In the genomic region with DNA sequence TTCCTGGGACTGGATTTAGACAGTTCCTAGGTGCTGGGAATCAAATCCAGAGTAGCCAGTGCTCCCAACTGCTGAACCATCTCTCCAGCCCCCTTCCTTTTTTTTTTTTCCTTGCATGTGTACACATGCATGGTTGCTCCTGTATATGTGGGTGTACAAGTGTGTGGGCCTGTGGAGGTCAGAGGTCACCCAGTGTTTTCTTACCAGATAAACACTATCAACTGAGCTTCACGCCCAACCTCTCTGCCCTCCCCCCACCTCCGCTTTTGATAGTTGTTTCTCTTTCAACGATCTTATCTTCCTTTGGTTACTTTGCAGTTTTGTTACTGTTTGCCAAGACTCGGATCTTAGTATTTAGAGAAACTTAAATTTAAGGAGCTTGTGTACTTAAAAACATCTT, we compare ENCODE assay signal across 17 mouse cellular contexts. TPM values are rescaled to one million over a fixed set of nuclear protein-coding genes. Genes with fewer than 3 reads are reported as not detected.
DNase-seq lines count a peak whose midpoint lies in the region; ATAC-seq lines count a peak whose summit lies in the region.
"Had no signal": no experiment of that assay in that cellular context is flagged by ENCODE, and none has a peak within 500 bp of the region (broad histone marks: within the 10 kb centered on the region; RNA-seq: fewer than 3 reads in every experiment).

No protein-coding gene starts in this region.

- H3K27ac ChIP-seq in kidney, embryonic 14.5 days (ENCODE audit: low read depth, low read length), result no peak overlapping the region
- H3K27ac ChIP-seq in liver, embryonic 11.5 days (ENCODE audit: low read depth, low read length), result no peak overlapping the region
- H3K27ac ChIP-seq in forebrain, embryonic 11.5 days (ENCODE audit: low read depth, low read length), result no peak overlapping the region
- H3K27ac ChIP-seq in hindbrain, embryonic 12.5 days, result no peak overlapping the region
- H3K27ac ChIP-seq: forebrain, embryonic 10.5 days; hindbrain, postnatal 0 days; midbrain, embryonic 10.5 days had no signal

- no peak overlapping the region for H3K4me3 ChIP-seq in kidney, embryonic 14.5 days (ENCODE audit: low read length)
- H3K4me3 ChIP-seq in liver, embryonic 11.5 days (ENCODE audit: low read depth, low read length), result no peak overlapping the region
- H3K4me3 ChIP-seq in forebrain, embryonic 11.5 days (ENCODE audit: low read depth, low read length), result no peak overlapping the region
- no peak overlapping the region for H3K4me3 ChIP-seq in hindbrain, embryonic 12.5 days
- H3K4me3 ChIP-seq: forebrain, embryonic 10.5 days; midbrain, embryonic 10.5 days had no signal

- no peak overlapping the region for H3K4me2 ChIP-seq in kidney, embryonic 14.5 days (replicated peaks; ENCODE audit: low read depth, low read length)
- H3K4me2 ChIP-seq in liver, embryonic 11.5 days, result no peak overlapping the region
- no peak overlapping the region for H3K4me2 ChIP-seq in forebrain, embryonic 11.5 days (ENCODE audit: low read depth, low read length, severe bottlenecking)
- H3K4me2 ChIP-seq in hindbrain, embryonic 12.5 days (replicated peaks), result no peak overlapping the region
- H3K4me2 ChIP-seq: heart, embryonic 11.5 days had no signal

- no peaks in the 10 kb centered on the region for H3K4me1 ChIP-seq in kidney, embryonic 14.5 days (ENCODE audit: control insufficient read depth, insufficient read depth, low read length)
- H3K4me1 ChIP-seq in liver, embryonic 11.5 days (replicated peaks; ENCODE audit: control insufficient read depth, insufficient read depth, low read length), result peaks cover 10% of the 10 kb centered on the region
- H3K4me1 ChIP-seq in forebrain, embryonic 11.5 days (replicated peaks; ENCODE audit: control insufficient read depth, insufficient read depth, low read length), result no peaks in the 10 kb centered on the region
- no peaks in the 10 kb centered on the region; the same call in 1 of the 2 replicates for H3K4me1 ChIP-seq in hindbrain, embryonic 12.5 days
- H3K4me1 ChIP-seq: forebrain, embryonic 10.5 days; midbrain, embryonic 10.5 days had no signal

- 24% methylated on average over 4 of the region's 4 CpGs for WGBS in kidney, embryonic 14.5 days
- WGBS in liver, embryonic 11.5 days, result 22% methylated on average over 4 of the region's 4 CpGs
- 71% methylated on average over 4 of the region's 4 CpGs for WGBS in forebrain, embryonic 11.5 days
- WGBS in hindbrain, embryonic 12.5 days, result 62% methylated on average over 4 of the region's 4 CpGs

- no peaks in the 10 kb centered on the region for H3K9me3 ChIP-seq in kidney, embryonic 14.5 days (ENCODE audit: control insufficient read depth, low read length)
- no peaks in the 10 kb centered on the region for H3K9me3 ChIP-seq in liver, embryonic 11.5 days (ENCODE audit: control insufficient read depth, low read length)
- no peaks in the 10 kb centered on the region for H3K9me3 ChIP-seq in forebrain, embryonic 11.5 days (ENCODE audit: control insufficient read depth, low read length)
- H3K9me3 ChIP-seq in hindbrain, embryonic 12.5 days (replicated peaks), result no peaks in the 10 kb centered on the region
- H3K9me3 ChIP-seq: forebrain, embryonic 10.5 days; midbrain, embryonic 10.5 days had no signal

- no peak for DNase-seq in kidney, adult 8-10 months
- peak; percentile 78 for DNase-seq in CD4-positive, CD25-positive, alpha-beta regulatory T cell, adult 2 months (ENCODE audit: low read depth, low spot score)
- DNase-seq in liver, embryonic 11.5 days (ENCODE audit: low spot score), result no peak
- DNase-seq in thymus, postnatal 0 days (ENCODE audit: low spot score), result peak; percentile 63
- DNase-seq in forebrain, embryonic 11.5 days (ENCODE audit: low spot score), result no peak
- no peak for DNase-seq in urinary bladder, postnatal 10 days (ENCODE audit: low spot score)
- DNase-seq: gastrocnemius, postnatal 25 days; heart, postnatal 36 days; kidney, postnatal 14 days; layer of hippocampus, adult 9-11 months had no signal

- no peaks in the 10 kb centered on the region for H3K36me3 ChIP-seq in kidney, embryonic 14.5 days (ENCODE audit: control insufficient read depth, insufficient read depth, low read length)
- no peaks in the 10 kb centered on the region for H3K36me3 ChIP-seq in liver, embryonic 11.5 days (ENCODE audit: control insufficient read depth, insufficient read depth, low read length)
- H3K36me3 ChIP-seq in forebrain, embryonic 11.5 days (ENCODE audit: control insufficient read depth, insufficient read depth, low read length), result no peaks in the 10 kb centered on the region
- no peaks in the 10 kb centered on the region for H3K36me3 ChIP-seq in hindbrain, embryonic 12.5 days
- H3K36me3 ChIP-seq: forebrain, embryonic 10.5 days; midbrain, embryonic 10.5 days had no signal

- peak; percentile 37; the same call in 1 of the 2 replicates for ATAC-seq in kidney, embryonic 14.5 days (ENCODE audit: low FRiP score, low TSS enrichment)
- ATAC-seq in liver, embryonic 11.5 days (replicated peaks; ENCODE audit: low FRiP score), result 0 out of 2 replicates have a peak, but pooled peaks have one; percentile 43
- no peak for ATAC-seq in forebrain, embryonic 11.5 days (replicated peaks; ENCODE audit: low FRiP score)
- ATAC-seq in hindbrain, embryonic 12.5 days (ENCODE audit: low FRiP score), result no peak
- ATAC-seq: hindbrain, postnatal 0 days; lung, postnatal 0 days had no signal

- no peaks in the 10 kb centered on the region for H3K27me3 ChIP-seq in kidney, embryonic 14.5 days (ENCODE audit: control insufficient read depth, insufficient read depth, low read length)
- H3K27me3 ChIP-seq in liver, embryonic 11.5 days (replicated peaks; ENCODE audit: control insufficient read depth, insufficient read depth, low read length), result no peaks in the 10 kb centered on the region
- H3K27me3 ChIP-seq in forebrain, embryonic 11.5 days (ENCODE audit: control insufficient read depth, insufficient read depth, low read length), result no peaks in the 10 kb centered on the region
- no peaks in the 10 kb centered on the region for H3K27me3 ChIP-seq in hindbrain, embryonic 12.5 days

- no peak overlapping the region for H3K9ac ChIP-seq in kidney, embryonic 14.5 days (ENCODE audit: low read depth, low read length)
- no peak overlapping the region for H3K9ac ChIP-seq in liver, embryonic 11.5 days (ENCODE audit: low read depth, low read length)
- H3K9ac ChIP-seq in forebrain, embryonic 11.5 days (ENCODE audit: low read length), result no peak overlapping the region
- H3K9ac ChIP-seq in hindbrain, embryonic 12.5 days, result no peak overlapping the region

RNA-seq across cellular contexts. Expression of a gene that starts 8.2 kb away (rescaled TPM):
- polyA plus RNA-seq in kidney, embryonic 14.5 days (2014; fragmentation: Nextera tagmentation; extraction: Ambion mirVana), result 21.1 and 27.3 TPM in 2 replicates
- 13.1 and 16.6 TPM in 2 replicates for polyA plus RNA-seq in liver, embryonic 11.5 days (2014; fragmentation: Nextera tagmentation; extraction: Ambion mirVana)
- polyA plus RNA-seq in thymus, postnatal 0 days (2015; fragmentation: Nextera tagmentation; extraction: Ambion mirVana), result 18.8 and 19.0 TPM in 2 replicates
- 11.9 and 15.5 TPM in 2 replicates for polyA plus RNA-seq in forebrain, embryonic 11.5 days (2014; fragmentation: Nextera tagmentation; extraction: Ambion mirVana)
- polyA plus RNA-seq in hindbrain, embryonic 12.5 days (2016; fragmentation: Nextera tagmentation; extraction: Ambion mirVana), result 13.8 and 15.3 TPM in 2 replicates

Comparison
In these comparisons a context has a peak if more than half of its experiments do, and no peak if none do; other contexts are left out.
1. ATAC-seq: peak in kidney, embryonic 14.5 days (single experiment) and liver, embryonic 11.5 days (single experiment); none in forebrain, embryonic 11.5 days (single experiment) and hindbrain, embryonic 12.5 days (single experiment).
2. DNase-seq: peak in CD4-positive, CD25-positive, alpha-beta regulatory T cell, adult 2 months (single experiment) and thymus, postnatal 0 days (single experiment); none in kidney, adult 8-10 months (0 of 2), liver, embryonic 11.5 days (single experiment), forebrain, embryonic 11.5 days (single experiment) and urinary bladder, postnatal 10 days (single experiment).